Mouse (Mus musculus): ENCODE measurements at regions not wholly inside any gene's neighbourhood (a gene's known extent, or its start where the extent isn't known, plus 50 kb on each side); places are given as distances from the start of the nearest gene placed in this dataset.

- TF ChIP-seq TAL1 (IDR thresholded peaks at IDR 0.05; ENCODE audit: low read length) (no peak), GATA1 (IDR thresholded peaks at IDR 0.05; ENCODE audit: low read length) (no peak)
These were observed 247.6 kb downstream of the Diras2 start for GRCm38 (mm10) chr13:52283456-52283855.

All from erythroblast, embryonic 14.5 days (primary cell).